Mouse (Mus musculus): ENCODE measurements around the gene Cdc42bpb. TPM values are rescaled to one million over a fixed set of nuclear protein-coding genes. Genes with fewer than 3 reads are reported as not detected.
A peak's percentile ranks its signal among the peaks of the same experiment; 100 is the strongest.

The Cdc42bpb gene
- polyA plus RNA-seq, 1 experiment from 2014 or later, result 39.8 TPM

DNA sequence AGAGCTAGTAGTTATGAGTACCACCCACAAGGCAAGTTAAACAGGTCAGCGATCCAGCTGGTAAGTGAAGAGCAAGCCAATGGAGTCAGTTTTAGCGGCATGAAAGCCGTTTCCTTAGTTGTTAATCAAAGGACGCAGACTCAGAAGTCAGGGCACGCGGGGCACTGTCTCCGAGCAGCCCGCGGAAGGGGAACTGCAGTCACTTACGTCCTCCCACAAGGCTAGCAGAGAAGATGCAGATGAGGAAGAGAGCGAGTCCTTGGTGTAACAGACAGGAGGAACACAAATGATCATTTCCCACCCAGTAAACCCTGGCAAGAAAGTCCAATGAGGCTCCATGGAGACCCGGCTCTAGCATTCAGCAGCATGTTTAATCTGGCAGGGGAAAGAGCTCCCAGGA is 68.3 kb downstream of the Cdc42bpb start:
- Histone ChIP-seq H3K27ac (no peak overlapping the region), H3K4me1 (replicated peaks) (no peaks in the 10 kb centered on the region), H3K4me3 (replicated peaks) (no peak overlapping the region), H3K9ac (replicated peaks) (no peak overlapping the region), H3K27me3 (no peaks in the 10 kb centered on the region), H3K36me3 (peaks cover 97% of the 10 kb centered on the region), H3K4me2 (replicated peaks) (no peak overlapping the region), H3K9me3 (no peaks in the 10 kb centered on the region)
- no peak for ATAC-seq
- WGBS, result 83% methylated on average over 12 of the region's 12 CpGs

DNA sequence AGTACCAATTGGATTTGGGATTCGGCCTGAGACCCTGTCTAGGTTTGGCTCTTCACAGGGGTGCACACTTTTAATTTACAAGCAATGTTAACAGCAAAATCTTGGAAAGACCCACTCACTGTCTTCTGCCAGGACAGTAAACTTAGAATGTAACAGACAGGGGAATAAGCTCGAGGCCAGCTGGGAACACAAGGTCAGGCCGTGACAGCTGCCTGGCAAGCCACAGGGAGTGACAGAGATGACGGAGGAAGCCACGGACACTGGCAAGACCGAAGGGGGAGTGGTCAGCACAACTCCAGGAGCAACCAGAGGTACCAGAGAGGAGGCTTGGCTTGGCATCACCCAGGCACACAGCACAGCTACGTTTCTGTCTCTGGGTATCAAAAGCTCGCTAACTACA is 70.7 kb downstream of the Cdc42bpb start:
- H3K36me3 ChIP-seq, result peaks cover 98% of the 10 kb centered on the region
- H3K4me2 ChIP-seq (replicated peaks), result no peak overlapping the region
- no peaks in the 10 kb centered on the region for H3K9me3 ChIP-seq
- WGBS, result 90% methylated on average over 8 of the region's 8 CpGs
- no peak overlapping the region for H3K27ac ChIP-seq
- no peaks in the 10 kb centered on the region for H3K4me1 ChIP-seq (replicated peaks)
- H3K9ac ChIP-seq (replicated peaks), result no peak overlapping the region
- no peaks in the 10 kb centered on the region for H3K27me3 ChIP-seq
- no peak overlapping the region for H3K4me3 ChIP-seq (replicated peaks)
- ATAC-seq, result no peak

DNA sequence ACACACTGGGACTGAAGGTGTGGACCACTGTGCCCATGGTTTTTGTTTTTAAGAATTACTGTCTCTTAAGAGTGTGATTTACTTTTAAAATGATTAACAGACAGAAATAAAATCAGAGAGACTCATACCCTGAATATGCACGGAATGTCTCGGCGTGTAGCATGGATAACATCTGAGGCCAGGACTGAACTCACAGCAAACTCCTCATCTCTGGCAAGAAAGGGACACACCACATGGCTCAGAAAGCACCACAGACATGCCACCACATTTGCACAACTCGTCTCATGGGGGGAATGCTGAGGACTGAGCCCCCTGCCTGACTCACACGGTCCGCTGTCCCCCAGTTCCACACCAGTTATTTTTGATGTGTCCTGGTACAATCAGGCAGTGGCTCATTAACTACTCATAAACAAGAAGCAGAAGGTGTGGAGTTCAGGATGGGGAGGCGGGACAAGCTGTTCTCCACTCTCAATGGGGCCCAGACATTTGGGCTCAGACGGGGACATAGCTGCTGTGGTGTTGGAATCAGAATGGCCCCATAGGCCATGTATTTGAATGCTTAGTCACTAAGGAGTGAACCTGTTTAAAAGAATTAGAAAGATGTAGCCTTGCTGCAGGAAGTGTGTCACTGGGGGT is 73.7 kb downstream of the Cdc42bpb start:
- Histone ChIP-seq H3K4me3 (replicated peaks) (no peak overlapping the region), H3K27me3 (no peaks in the 10 kb centered on the region), H3K36me3 (peaks cover 94% of the 10 kb centered on the region), H3K9me3 (no peaks in the 10 kb centered on the region), H3K27ac (no peak overlapping the region), H3K9ac (replicated peaks) (no peak overlapping the region), H3K4me1 (replicated peaks) (no peaks in the 10 kb centered on the region), H3K4me2 (replicated peaks) (no peak overlapping the region)
- WGBS, result 92% methylated on average over 8 of the region's 8 CpGs
- ATAC-seq, result no peak

DNA sequence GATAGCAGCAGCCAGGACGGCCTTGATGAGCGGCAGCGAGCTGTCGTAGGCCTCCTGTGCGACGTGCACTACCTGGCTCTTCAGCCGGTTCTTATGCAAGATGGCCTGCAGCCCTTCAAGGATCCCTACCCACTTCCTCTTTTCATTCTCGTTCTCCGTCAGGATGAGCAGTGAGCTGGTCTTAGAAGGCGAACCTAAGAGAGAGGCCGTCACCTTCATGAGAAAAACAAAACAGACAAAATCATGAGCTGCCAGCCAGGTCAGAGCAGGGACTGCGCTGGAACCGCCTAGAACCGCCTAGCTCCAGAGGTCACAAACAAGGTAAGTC is 75.5 kb downstream of the Cdc42bpb start:
- no peak overlapping the region for H3K27ac ChIP-seq
- no peak overlapping the region for H3K4me2 ChIP-seq (replicated peaks)
- peaks cover 95% of the 10 kb centered on the region for H3K36me3 ChIP-seq
- 95% methylated on average over 14 of the region's 14 CpGs for WGBS
- no peaks in the 10 kb centered on the region for H3K27me3 ChIP-seq
- no peaks in the 10 kb centered on the region for H3K9me3 ChIP-seq
- H3K9ac ChIP-seq (replicated peaks), result no peak overlapping the region
- H3K4me1 ChIP-seq (replicated peaks), result no peaks in the 10 kb centered on the region
- ATAC-seq, result no peak
- no peak overlapping the region for H3K4me3 ChIP-seq (replicated peaks)

DNA sequence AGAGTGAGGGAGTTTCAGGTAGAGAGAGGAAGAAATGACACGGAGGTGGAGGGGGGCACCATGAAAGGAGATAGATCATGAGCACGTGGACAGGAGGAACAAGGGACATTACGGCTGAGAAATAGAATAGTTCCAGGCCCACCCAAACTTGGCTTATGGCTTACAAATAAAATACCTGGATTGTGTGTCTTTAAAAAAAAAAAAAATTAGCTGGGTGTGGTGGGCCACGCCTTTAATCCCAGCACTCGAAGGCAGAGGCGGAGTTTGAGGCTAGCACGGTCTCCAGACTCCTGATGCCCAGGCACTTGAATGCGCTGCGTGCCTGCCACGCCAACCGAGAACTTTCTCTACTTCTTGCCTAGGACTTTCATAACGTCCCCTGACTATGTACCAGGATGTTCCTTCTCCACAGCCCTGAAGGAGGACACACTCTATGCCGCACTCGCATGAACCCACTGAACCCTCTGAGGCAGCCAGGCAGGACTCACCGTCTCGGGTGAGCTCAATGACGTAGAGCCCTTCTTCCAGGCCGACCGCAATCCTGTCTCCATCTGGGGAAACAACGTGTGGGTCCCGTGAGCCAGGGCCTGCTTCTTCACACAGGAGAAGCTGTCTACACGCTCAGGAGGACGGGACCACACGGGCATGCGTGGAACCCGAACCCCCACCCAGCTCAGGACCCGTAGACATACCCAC is 76.0 kb downstream of the Cdc42bpb start:
- Histone ChIP-seq H3K9me3 (no peaks in the 10 kb centered on the region), H3K36me3 (peaks cover 95% of the 10 kb centered on the region), H3K9ac (replicated peaks) (no peak overlapping the region), H3K4me1 (replicated peaks) (no peaks in the 10 kb centered on the region), H3K4me2 (replicated peaks) (no peak overlapping the region), H3K27me3 (no peaks in the 10 kb centered on the region), H3K4me3 (replicated peaks) (no peak overlapping the region), H3K27ac (no peak overlapping the region)
- no peak for ATAC-seq
- 95% methylated on average over 27 of the region's 27 CpGs for WGBS

DNA sequence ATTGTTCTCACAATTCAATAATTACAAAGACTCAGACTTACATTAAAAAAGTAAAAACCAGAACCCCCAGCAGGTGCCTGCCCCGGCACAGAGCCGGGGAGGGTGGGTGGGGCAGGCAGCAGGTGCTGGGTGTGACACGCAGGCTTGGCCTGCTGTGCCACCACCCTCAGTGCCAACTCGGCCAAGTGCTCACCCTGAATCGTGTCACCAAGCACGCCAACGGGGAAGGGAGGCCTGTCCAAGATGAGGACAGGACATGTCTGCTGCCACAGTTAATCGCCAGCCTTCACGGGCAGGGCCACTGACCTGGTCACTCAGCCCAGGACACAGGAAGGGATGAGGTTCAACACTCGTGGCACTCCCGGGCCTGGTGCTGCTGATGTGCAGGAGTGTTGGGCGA is 84.5 kb downstream of the Cdc42bpb start:
- WGBS, result 92% methylated on average over 12 of the region's 12 CpGs
- Histone ChIP-seq H3K27ac (no peak overlapping the region), H3K9me3 (no peaks in the 10 kb centered on the region), H3K9ac (replicated peaks) (no peak overlapping the region), H3K4me3 (replicated peaks) (no peak overlapping the region), H3K4me1 (replicated peaks) (0 out of 2 replicates have a peak, but pooled peaks cover 6% of the 10 kb centered on the region), H3K36me3 (peaks cover 77% of the 10 kb centered on the region), H3K27me3 (no peaks in the 10 kb centered on the region), H3K4me2 (replicated peaks) (no peak overlapping the region)
- no peak for ATAC-seq

DNA sequence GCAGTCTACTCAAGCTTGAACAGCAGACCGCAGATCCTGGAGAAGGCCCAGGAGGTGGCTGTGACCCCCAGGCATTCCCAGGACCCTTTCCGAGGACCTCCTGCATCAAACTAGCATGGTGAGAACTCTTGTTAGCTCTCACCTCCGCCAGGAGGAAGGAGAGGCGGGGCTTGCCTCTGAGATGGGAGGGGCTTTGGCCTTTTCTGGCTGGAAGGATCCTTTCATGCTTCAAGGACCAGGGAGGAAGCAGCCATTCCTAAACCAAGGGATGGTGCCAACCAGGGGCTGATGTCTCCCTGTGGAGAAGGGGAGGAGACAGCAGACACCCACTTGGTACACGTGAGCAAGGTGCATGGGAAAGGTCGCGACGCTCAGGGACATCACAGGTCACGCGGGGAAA is 93.0 kb downstream of the Cdc42bpb start:
- no peaks in the 10 kb centered on the region for H3K9me3 ChIP-seq
- 20% methylated on average over 10 of the region's 10 CpGs for WGBS
- peaks cover 18% of the 10 kb centered on the region for H3K4me1 ChIP-seq (replicated peaks)
- no peaks in the 10 kb centered on the region for H3K27me3 ChIP-seq
- no peak for ATAC-seq
- no peak overlapping the region for H3K27ac ChIP-seq
- peak overlapping the region; percentile 28 for H3K4me2 ChIP-seq (replicated peaks)
- no peaks in the 10 kb centered on the region for H3K36me3 ChIP-seq
- H3K9ac ChIP-seq (replicated peaks), result no peak overlapping the region
- no peak overlapping the region for H3K4me3 ChIP-seq (replicated peaks)

DNA sequence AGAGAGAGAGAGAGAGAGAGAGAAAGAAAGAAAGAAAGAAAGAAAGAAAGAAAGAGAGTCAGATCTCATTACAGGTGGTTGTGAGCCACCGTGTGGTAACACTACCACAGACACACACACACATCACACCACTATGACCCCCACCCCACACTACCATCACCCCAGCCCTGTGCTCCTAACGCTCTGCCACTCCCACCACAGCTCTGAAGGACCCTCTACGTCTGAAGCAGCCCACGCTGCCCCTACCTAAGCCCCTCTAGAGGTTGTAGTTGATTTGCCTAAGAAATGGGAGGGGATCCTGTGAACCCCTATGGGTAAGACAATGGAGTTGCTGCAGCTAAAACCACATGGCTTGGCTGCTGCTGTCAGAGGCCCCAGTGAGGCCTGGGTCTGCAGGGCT is 93.9 kb downstream of the Cdc42bpb start:
- Histone ChIP-seq H3K4me1 (replicated peaks) (peaks cover 13% of the 10 kb centered on the region), H3K36me3 (no peaks in the 10 kb centered on the region), H3K27me3 (no peaks in the 10 kb centered on the region), H3K4me3 (replicated peaks) (no peak overlapping the region), H3K9me3 (no peaks in the 10 kb centered on the region), H3K27ac (no peak overlapping the region), H3K4me2 (replicated peaks) (no peak overlapping the region), H3K9ac (replicated peaks) (no peak overlapping the region)
- WGBS, result 61% methylated on average over 4 of the region's 4 CpGs
- ATAC-seq, result peak; percentile 24; the same call in 1 of the 2 replicates

DNA sequence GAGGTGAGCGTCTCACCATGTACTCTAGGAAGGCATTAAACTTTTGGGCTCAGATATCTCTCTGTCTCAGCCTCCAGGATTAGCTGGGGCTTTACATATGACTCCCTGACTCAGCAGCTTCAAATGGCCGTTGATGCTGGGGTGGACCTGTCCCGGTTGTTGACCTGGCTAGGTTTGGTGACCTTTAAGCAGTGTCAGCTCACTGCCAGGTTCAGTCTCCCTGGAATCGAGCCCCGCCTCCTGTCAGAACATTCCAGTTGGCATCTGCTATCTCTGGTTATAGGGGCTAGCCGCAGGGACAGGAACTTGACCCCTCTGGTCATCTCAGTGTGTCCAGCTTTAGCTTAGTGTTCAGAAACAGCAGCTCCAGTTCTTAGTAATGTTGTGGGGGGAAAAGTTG is 101.1 kb downstream of the Cdc42bpb start:
- Histone ChIP-seq H3K9ac (replicated peaks) (no peak overlapping the region), H3K27me3 (peaks cover 65% of the 10 kb centered on the region), H3K4me2 (replicated peaks) (no peak overlapping the region), H3K27ac (no peak overlapping the region), H3K4me1 (replicated peaks) (peaks cover 23% of the 10 kb centered on the region), H3K9me3 (no peaks in the 10 kb centered on the region), H3K36me3 (no peaks in the 10 kb centered on the region), H3K4me3 (replicated peaks) (no peak overlapping the region)
- no peak for ATAC-seq
- 58% methylated on average over 6 of the region's 6 CpGs for WGBS

DNA sequence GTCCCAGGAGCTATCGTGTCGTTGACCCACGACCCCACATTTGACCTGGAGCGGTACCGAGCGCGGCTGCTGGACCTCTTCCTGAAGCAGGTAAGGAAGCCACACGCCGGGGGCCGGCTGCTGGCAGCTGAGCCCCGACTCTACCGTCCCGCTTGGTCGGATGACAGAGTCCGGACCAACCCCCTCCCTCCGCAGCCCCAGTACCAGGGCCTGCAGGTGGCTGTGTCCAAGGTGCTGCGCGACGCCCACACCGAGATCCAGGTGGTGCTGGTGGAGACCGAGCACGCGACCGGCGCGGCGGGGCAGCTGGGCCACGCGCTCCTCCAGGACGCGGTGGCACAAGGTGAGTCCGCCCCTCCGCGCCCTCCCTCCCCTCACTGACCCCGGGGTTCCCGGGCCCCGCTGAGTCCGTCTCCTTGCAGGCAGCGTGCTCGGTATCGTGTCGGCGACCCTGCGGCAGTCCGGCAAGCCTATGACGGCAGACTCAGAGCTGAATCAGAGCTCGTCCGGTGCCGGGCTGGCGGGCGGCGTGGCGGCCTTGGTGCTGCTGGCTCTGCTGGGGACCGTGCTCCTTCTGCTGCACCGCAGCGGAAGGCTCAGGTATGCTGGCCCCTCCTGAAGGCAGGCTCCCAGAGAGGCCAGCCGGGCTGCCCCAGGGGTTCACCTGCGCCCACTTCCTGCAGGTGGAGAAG is 102.2 kb downstream of the Cdc42bpb start:
- Histone ChIP-seq H3K9ac (replicated peaks) (peak overlapping the region; percentile 63), H3K4me3 (replicated peaks) (peak overlapping the region; percentile 43), H3K36me3 (no peaks in the 10 kb centered on the region), H3K27me3 (peaks cover 76% of the 10 kb centered on the region), H3K9me3 (no peaks in the 10 kb centered on the region), H3K27ac (no peak overlapping the region), H3K4me1 (replicated peaks) (peaks cover 23% of the 10 kb centered on the region), H3K4me2 (replicated peaks) (peak overlapping the region; percentile 71)
- 1% methylated on average over 58 of the region's 58 CpGs for whole genome bisulfite sequencing
- ATAC-seq, result peak; percentile 26; the same call in 1 of the 2 replicates

DNA sequence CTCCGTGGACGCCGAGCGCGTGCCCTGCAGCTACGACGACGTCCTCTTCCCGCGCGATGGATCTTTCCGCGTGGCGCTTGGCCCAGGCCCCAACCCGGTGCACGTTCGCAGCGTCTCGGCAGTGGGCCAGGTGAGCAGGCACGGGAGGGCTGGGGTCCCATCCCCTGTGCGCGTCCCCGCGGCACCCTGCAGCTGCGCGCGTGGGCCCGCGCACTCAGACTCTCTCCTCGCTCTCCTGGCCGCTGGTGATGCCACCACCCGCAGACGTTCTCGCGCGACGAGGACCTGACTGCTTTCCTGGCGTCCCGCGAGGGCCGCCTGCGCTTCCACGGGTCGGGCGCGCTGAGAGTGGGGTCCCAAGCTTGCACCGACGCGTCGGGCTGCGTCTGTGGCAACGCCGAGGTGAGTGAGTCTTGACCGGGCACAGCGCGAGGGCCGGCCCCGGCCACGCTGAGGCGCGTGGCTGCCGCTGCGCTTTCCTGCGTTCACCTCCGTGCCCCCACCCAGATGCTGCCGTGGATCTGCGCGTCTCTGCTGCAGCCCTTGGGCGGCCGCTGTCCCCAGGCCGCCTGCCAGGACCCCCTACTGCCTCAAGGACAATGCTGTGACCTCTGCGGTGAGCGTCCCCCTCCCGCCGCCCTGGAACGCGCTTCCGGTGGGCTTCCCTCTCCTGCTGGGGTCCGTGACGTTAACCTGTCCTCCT is 102.9 kb downstream of the Cdc42bpb start:
- Histone ChIP-seq H3K4me3 (replicated peaks) (peak overlapping the region; percentile 43), H3K4me2 (replicated peaks) (peak overlapping the region; percentile 71), H3K27ac (no peak overlapping the region), H3K27me3 (peaks cover 83% of the 10 kb centered on the region), H3K9me3 (no peaks in the 10 kb centered on the region), H3K36me3 (no peaks in the 10 kb centered on the region), H3K4me1 (replicated peaks) (peaks cover 23% of the 10 kb centered on the region), H3K9ac (replicated peaks) (peak overlapping the region; percentile 63)
- 0 out of 2 replicates have a peak, but pooled peaks have one; percentile 13 for ATAC-seq
- 3% methylated on average over 80 of the region's 80 CpGs for WGBS

DNA sequence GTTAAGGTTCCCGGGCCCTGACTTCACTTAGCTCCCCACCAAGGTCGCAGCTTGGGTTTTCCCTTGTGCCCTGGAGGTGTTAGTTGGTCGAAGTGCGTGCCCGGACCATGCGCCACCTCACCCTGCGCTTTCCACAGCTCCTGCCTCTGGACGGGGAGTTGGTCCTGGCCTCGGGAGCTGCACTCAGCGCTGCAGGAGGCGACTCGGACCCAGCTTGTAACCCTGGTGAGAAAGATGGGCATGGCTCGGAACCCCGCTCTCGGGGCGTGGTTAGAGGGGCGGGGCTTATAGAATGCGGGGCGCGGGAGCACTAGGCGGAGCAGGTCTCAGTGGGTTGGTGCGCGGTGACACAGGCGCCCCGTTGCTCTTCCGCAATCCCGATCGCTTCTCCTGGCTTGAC is 103.5 kb downstream of the Cdc42bpb start:
- Histone ChIP-seq H3K9me3 (no peaks in the 10 kb centered on the region), H3K9ac (replicated peaks) (peak overlapping the region; percentile 63), H3K36me3 (no peaks in the 10 kb centered on the region), H3K4me1 (replicated peaks) (peaks cover 23% of the 10 kb centered on the region), H3K4me2 (replicated peaks) (peak overlapping the region; percentile 71), H3K27me3 (peaks cover 89% of the 10 kb centered on the region), H3K4me3 (replicated peaks) (peak overlapping the region; percentile 43), H3K27ac (no peak overlapping the region)
- WGBS, result 3% methylated on average over 28 of the region's 28 CpGs
- ATAC-seq, result no peak
